Mouse (Mus musculus) midbrain, embryonic 11.5 days (tissue): ENCODE results near the gene Mamld1. TPM values are rescaled to one million over a fixed set of nuclear protein-coding genes. Genes with fewer than 3 reads are reported as not detected.

ENCODE experiments used
- ATAC-seq: fragments of 200-750 bp; cut with Nextera tagmentation; 2 replicates; pipeline ENCODE4 v1.8.0; 2017; ENCODE audit warnings: moderate TSS enrichment, moderate library complexity; ENCODE audit not compliant: low FRiP score
- DNase-seq: peaks from one replicate; pipeline ENCODE4 v3.0.0; 2015; ENCODE audit warnings: low spot score; ENCODE audit errors: missing footprints
- H3K27ac ChIP-seq: fragments of 300-500 bp; sonication (generic); 2 replicates; pipeline ENCODE4 v1.5.1; 2014; ENCODE audit warnings: low read depth, low read length
- H3K27me3 ChIP-seq: fragments of 300-500 bp; sonication (generic); 2 replicates; pipeline ENCODE4 v1.6.1; 2014; ENCODE audit warnings: mild to moderate bottlenecking, low read length, moderate library complexity, mixed read lengths; ENCODE audit not compliant: control insufficient read depth, insufficient read depth
- H3K36me3 ChIP-seq: fragments of 300-500 bp; sonication (generic); 2 replicates; pipeline ENCODE4 v1.6.1; 2014; ENCODE audit warnings: mild to moderate bottlenecking, low read length, moderate library complexity, mixed read lengths; ENCODE audit not compliant: control insufficient read depth, insufficient read depth
- H3K4me1 ChIP-seq: fragments of 300-500 bp; sonication (generic); 2 replicates; pipeline ENCODE4 v1.6.1; 2014; ENCODE audit warnings: low read length; ENCODE audit not compliant: control insufficient read depth, insufficient read depth
- H3K4me2 ChIP-seq: fragments of 300-500 bp; sonication (generic); 2 replicates; pipeline ENCODE4 v1.6.1; 2014; ENCODE audit warnings: mild to moderate bottlenecking, moderate library complexity
- H3K4me3 ChIP-seq: fragments of 300-500 bp; sonication (generic); 2 replicates; pipeline ENCODE4 v1.5.1; 2014; ENCODE audit warnings: low read depth, low read length
- H3K9ac ChIP-seq: fragments of 300-500 bp; sonication (generic); 2 replicates; pipeline ENCODE4 v1.6.1; 2014; ENCODE audit warnings: low read length
- H3K9me3 ChIP-seq: fragments of 300-500 bp; sonication (generic); 2 replicates; pipeline ENCODE4 v1.6.1; 2016; ENCODE audit warnings: low read length; ENCODE audit not compliant: control insufficient read depth
- WGBS: fragments of 180-500 bp; shearing (Covaris S2); extraction: QIAGEN DNeasy Blood & Tissue Kit; methylation state at CpG from one replicate; pipeline ENCODE4 v1.1.7; 2014; 5-methylcytosine and 5-hydroxymethylcytosine counted together
- polyA plus RNA-seq: library from polyadenylated mRNA; unstranded; fragments of >200 nt; fragmentation: Nextera tagmentation; extraction: Ambion mirVana; gene quantifications from 2 replicates; pipeline ENCODE4 v1.2.1, GENCODE M21; 2014

Gene Mamld1
- polyA plus RNA-seq, 1 experiment from 2014 or later: 8.6 TPM

GRCm38 (mm10) chrX:71204776-71205175, 154.7 kb downstream of the Mamld1 start:
- no peak for ATAC-seq
- H3K27ac ChIP-seq: no peak overlapping the region
- H3K4me1 ChIP-seq: no peaks in the 10 kb centered on the region
- DNase-seq: no peak
- H3K9me3 ChIP-seq: no peaks in the 10 kb centered on the region
- H3K36me3 ChIP-seq: no peaks in the 10 kb centered on the region
- H3K4me2 ChIP-seq: no peak overlapping the region
- H3K27me3 ChIP-seq: no peaks in the 10 kb centered on the region
- no peak overlapping the region for H3K4me3 ChIP-seq
- 81% methylated on average over 2 of the region's 2 CpGs for WGBS
- no peak overlapping the region for H3K9ac ChIP-seq

Other genes starting within 250 kb of the Mamld1 start
- gene Mtm1, start 160.5 kb downstream of the Mamld1 start, polyA plus RNA-seq: 3.9 and 4.4 TPM in 2 replicates